Mouse (Mus musculus) hindbrain, embryonic 13.5 days (tissue): ENCODE measurements at regions not wholly inside any gene's neighbourhood (a gene's known extent, or its start where the extent isn't known, plus 50 kb on each side); places are given as distances from the start of the nearest gene placed in this dataset.

Experiments
- ATAC-seq: fragments of 200-750 bp; cut with Nextera tagmentation; 2 replicates; pipeline ENCODE4 v1.8.0; 2017; ENCODE audit warnings: moderate TSS enrichment; ENCODE audit not compliant: low FRiP score
- H3K27ac ChIP-seq: fragments of 300-500 bp; sonication (generic); 2 replicates; pipeline ENCODE4 v1.5.1; 2015; ENCODE audit warnings: inconsistent platforms, mild to moderate bottlenecking, moderate library complexity
- H3K27me3 ChIP-seq: fragments of 300-500 bp; sonication (generic); 2 replicates; pipeline ENCODE4 v1.6.1; 2015; ENCODE audit warnings: mild to moderate bottlenecking, inconsistent platforms
- H3K36me3 ChIP-seq: fragments of 300-500 bp; sonication (generic); 2 replicates; pipeline ENCODE4 v1.6.1; 2015; ENCODE audit warnings: mild to moderate bottlenecking, inconsistent platforms
- H3K4me1 ChIP-seq: fragments of 300-500 bp; sonication (generic); replicated peaks from 2 replicates; pipeline ENCODE4 v1.6.1; 2015; ENCODE audit warnings: inconsistent platforms
- H3K4me2 ChIP-seq: fragments of 300-500 bp; sonication (generic); 2 replicates; pipeline ENCODE4 v1.6.1; 2015; ENCODE audit warnings: inconsistent platforms, mild to moderate bottlenecking, moderate library complexity
- H3K4me3 ChIP-seq: fragments of 300-500 bp; sonication (generic); 2 replicates; pipeline ENCODE4 v1.5.1; 2015; ENCODE audit warnings: mild to moderate bottlenecking, inconsistent platforms
- H3K9ac ChIP-seq: fragments of 300-500 bp; sonication (generic); 2 replicates; pipeline ENCODE4 v1.6.1; 2015; ENCODE audit warnings: mild to moderate bottlenecking, inconsistent platforms
- H3K9me3 ChIP-seq: fragments of 300-500 bp; sonication (generic); 2 replicates; pipeline ENCODE4 v1.6.1; 2016; ENCODE audit warnings: inconsistent platforms
- WGBS: fragments of 180-500 bp; shearing (Covaris S2); methylation state at CpG from one replicate; pipeline ENCODE4 v1.1.7; 2015; 5-methylcytosine and 5-hydroxymethylcytosine counted together

- no peak overlapping the region for H3K9ac ChIP-seq
- no peak for ATAC-seq
- H3K4me1 ChIP-seq = peaks cover 14% of the 10 kb centered on the region
- H3K27me3 ChIP-seq = no peaks in the 10 kb centered on the region
- no peak overlapping the region for H3K27ac ChIP-seq
- H3K9me3 ChIP-seq = peaks cover 4% of the 10 kb centered on the region
- 77% methylated on average over 8 of the region's 8 CpGs for WGBS
- H3K4me3 ChIP-seq = no peak overlapping the region
- H3K4me2 ChIP-seq = no peak overlapping the region
- H3K36me3 ChIP-seq = no peaks in the 10 kb centered on the region
These were observed 161.5 kb upstream of the Sh3bp4 start for GRCm38 (mm10) chr1:88908683-88909082.

- peaks cover 14% of the 10 kb centered on the region for H3K4me1 ChIP-seq
- peaks cover 8% of the 10 kb centered on the region for H3K9me3 ChIP-seq
- H3K4me3 ChIP-seq = no peak overlapping the region
- 68% methylated on average over 4 of the region's 4 CpGs for WGBS
- no peak overlapping the region for H3K4me2 ChIP-seq
- ATAC-seq = no peak
- H3K36me3 ChIP-seq = no peaks in the 10 kb centered on the region
- H3K27me3 ChIP-seq = no peaks in the 10 kb centered on the region
- no peak overlapping the region for H3K9ac ChIP-seq
- no peak overlapping the region for H3K27ac ChIP-seq
These were observed 160.9 kb upstream of the Sh3bp4 start for GRCm38 (mm10) chr1:88909314-88909713.

GRCm38 (mm10) chr1:88909864-88910573 lies 160.2 kb upstream of the Sh3bp4 start:
- 0 out of 2 replicates have a peak overlapping the region, but pooled peaks have one; percentile 1 for H3K27ac ChIP-seq
- no peak overlapping the region for H3K4me3 ChIP-seq
- no peak overlapping the region for H3K9ac ChIP-seq
- H3K4me2 ChIP-seq = no peak overlapping the region
- H3K4me1 ChIP-seq = peaks cover 14% of the 10 kb centered on the region
- WGBS = 24% methylated on average over 6 of the region's 6 CpGs
- H3K36me3 ChIP-seq = no peaks in the 10 kb centered on the region
- no peaks in the 10 kb centered on the region for H3K27me3 ChIP-seq
- ATAC-seq = no peak
- H3K9me3 ChIP-seq = peaks cover 14% of the 10 kb centered on the region

GRCm38 (mm10) chr1:88911724-88912123 lies 158.5 kb upstream of the Sh3bp4 start:
- ATAC-seq = no peak
- Histone ChIP-seq H3K27ac (no peak overlapping the region), H3K4me2 (no peak overlapping the region), H3K27me3 (no peaks in the 10 kb centered on the region), H3K36me3 (no peaks in the 10 kb centered on the region), H3K4me1 (peaks cover 14% of the 10 kb centered on the region), H3K4me3 (no peak overlapping the region), H3K9ac (no peak overlapping the region), H3K9me3 (peaks cover 14% of the 10 kb centered on the region)
- 87% methylated on average over 5 of the region's 5 CpGs for WGBS

- 79% methylated on average over 4 of the region's 4 CpGs for whole genome bisulfite sequencing
- Histone ChIP-seq H3K4me2 (no peak overlapping the region), H3K27ac (no peak overlapping the region), H3K9ac (no peak overlapping the region), H3K9me3 (peaks cover 14% of the 10 kb centered on the region), H3K4me1 (no peaks in the 10 kb centered on the region), H3K27me3 (no peaks in the 10 kb centered on the region), H3K4me3 (no peak overlapping the region), H3K36me3 (no peaks in the 10 kb centered on the region)
- ATAC-seq = no peak
These were observed 153.6 kb upstream of the Sh3bp4 start for GRCm38 (mm10) chr1:88916531-88917050.

GRCm38 (mm10) chr1:88921401-88921800 lies 148.8 kb upstream of the Sh3bp4 start:
- no peaks in the 10 kb centered on the region for H3K36me3 ChIP-seq
- no peak overlapping the region for H3K9ac ChIP-seq
- H3K9me3 ChIP-seq = no peaks in the 10 kb centered on the region
- peaks cover 11% of the 10 kb centered on the region; the same call in 1 of the 2 replicates for H3K4me1 ChIP-seq
- no peak overlapping the region for H3K4me3 ChIP-seq
- H3K27ac ChIP-seq = no peak overlapping the region
- no peak for ATAC-seq
- WGBS = 74% methylated on average over 2 of the region's 2 CpGs
- no peaks in the 10 kb centered on the region for H3K27me3 ChIP-seq
- no peak overlapping the region for H3K4me2 ChIP-seq

GRCm38 (mm10) chr1:88923791-88924581 lies 146.2 kb upstream of the Sh3bp4 start:
- no peak overlapping the region for H3K4me3 ChIP-seq
- H3K4me2 ChIP-seq = no peak overlapping the region
- H3K9ac ChIP-seq = no peak overlapping the region
- H3K27me3 ChIP-seq = no peaks in the 10 kb centered on the region
- peak overlapping the region; percentile 65 for H3K27ac ChIP-seq
- 37% methylated on average over 7 of the region's 7 CpGs for WGBS
- ATAC-seq = peak; percentile 95
- H3K36me3 ChIP-seq = no peaks in the 10 kb centered on the region
- peaks cover 11% of the 10 kb centered on the region; the same call in 1 of the 2 replicates for H3K4me1 ChIP-seq
- H3K9me3 ChIP-seq = no peaks in the 10 kb centered on the region

- H3K4me1 ChIP-seq = peaks cover 28% of the 10 kb centered on the region
- H3K9me3 ChIP-seq = peaks cover 3% of the 10 kb centered on the region; the same call in 1 of the 2 replicates
- no peak overlapping the region for H3K27ac ChIP-seq
- no peak for ATAC-seq
- no peak overlapping the region for H3K4me3 ChIP-seq
- no peak overlapping the region for H3K4me2 ChIP-seq
- no peaks in the 10 kb centered on the region for H3K36me3 ChIP-seq
- H3K9ac ChIP-seq = no peak overlapping the region
- 87% methylated on average over 1 of the region's 1 CpGs for WGBS
- no peaks in the 10 kb centered on the region for H3K27me3 ChIP-seq
These were observed 135.0 kb upstream of the Sh3bp4 start for GRCm38 (mm10) chr1:88935191-88935590.

- Histone ChIP-seq H3K9ac (no peak overlapping the region), H3K27ac (no peak overlapping the region), H3K36me3 (no peaks in the 10 kb centered on the region), H3K4me2 (no peak overlapping the region), H3K4me1 (peaks cover 28% of the 10 kb centered on the region), H3K9me3 (peaks cover 3% of the 10 kb centered on the region; the same call in 1 of the 2 replicates), H3K27me3 (no peaks in the 10 kb centered on the region), H3K4me3 (no peak overlapping the region)
- ATAC-seq = no peak
- 88% methylated on average over 3 of the region's 3 CpGs for WGBS
These were observed 134.4 kb upstream of the Sh3bp4 start for GRCm38 (mm10) chr1:88935779-88936178.

GRCm38 (mm10) chr1:88937327-88937726 lies 132.9 kb upstream of the Sh3bp4 start:
- Histone ChIP-seq H3K4me3 (no peak overlapping the region), H3K9me3 (no peaks in the 10 kb centered on the region), H3K36me3 (no peaks in the 10 kb centered on the region), H3K27ac (no peak overlapping the region), H3K9ac (no peak overlapping the region), H3K4me1 (peaks cover 25% of the 10 kb centered on the region), H3K27me3 (no peaks in the 10 kb centered on the region), H3K4me2 (no peak overlapping the region)
- 42% methylated on average over 1 of the region's 1 CpGs for WGBS
- peak; percentile 66; the same call in 1 of the 2 replicates for ATAC-seq

GRCm38 (mm10) chr1:88938458-88938857 lies 131.8 kb upstream of the Sh3bp4 start:
- peaks cover 32% of the 10 kb centered on the region for H3K4me1 ChIP-seq
- H3K27me3 ChIP-seq = no peaks in the 10 kb centered on the region
- H3K9ac ChIP-seq = no peak overlapping the region
- ATAC-seq = no peak
- H3K36me3 ChIP-seq = no peaks in the 10 kb centered on the region
- H3K27ac ChIP-seq = 0 out of 2 replicates have a peak overlapping the region, but pooled peaks have one; percentile 13
- no peak overlapping the region for H3K4me2 ChIP-seq
- no peaks in the 10 kb centered on the region for H3K9me3 ChIP-seq
- 62% methylated on average over 7 of the region's 7 CpGs for WGBS
- H3K4me3 ChIP-seq = no peak overlapping the region

- H3K9ac ChIP-seq = no peak overlapping the region
- 38% methylated on average over 8 of the region's 8 CpGs for WGBS
- H3K9me3 ChIP-seq = no peaks in the 10 kb centered on the region
- no peaks in the 10 kb centered on the region for H3K27me3 ChIP-seq
- H3K4me2 ChIP-seq = no peak overlapping the region
- ATAC-seq = 0 out of 2 replicates have a peak, but pooled peaks have one; percentile 66
- H3K4me3 ChIP-seq = no peak overlapping the region
- peak overlapping the region; percentile 81 for H3K27ac ChIP-seq
- H3K4me1 ChIP-seq = peaks cover 15% of the 10 kb centered on the region
- no peaks in the 10 kb centered on the region for H3K36me3 ChIP-seq
These were observed 127.2 kb upstream of the Sh3bp4 start for GRCm38 (mm10) chr1:88943039-88943438.
